Mouse (Mus musculus): ENCODE measurements around the gene Sele. TPM values are rescaled to one million over a fixed set of nuclear protein-coding genes. Genes with fewer than 3 reads are reported as not detected.
"Not testable (repeated sequence)": the region's sequence is repeated elsewhere in the genome, so short reads cannot be mapped to it uniquely, and the experiment has no call there.

The Sele gene
- total RNA-seq (2022) = 1 to 10 TPM in 1 of 4 experiments, under 1 TPM in 3; 0.33 to 1.1 (median 0.54) TPM

DNA sequence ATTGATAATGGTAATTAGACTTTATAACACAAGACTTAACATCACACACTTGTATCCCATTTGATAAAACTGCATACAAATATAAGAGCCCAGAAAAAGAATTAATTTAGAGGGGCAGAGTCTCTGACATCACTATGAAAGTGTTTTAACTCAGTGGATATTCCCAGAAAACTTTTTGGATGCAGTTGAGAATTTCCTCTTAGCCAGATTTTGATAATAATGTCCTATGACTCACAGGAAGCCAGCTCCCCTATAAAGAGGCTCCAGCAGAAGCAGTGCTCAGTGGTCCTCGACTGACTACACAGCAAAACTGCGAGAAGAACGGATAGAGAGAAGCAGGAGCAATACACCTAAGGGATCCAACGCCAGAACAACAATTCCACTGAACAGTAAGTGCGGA lies at the start of gene Sele:
Sele (plus strand) TSS at position 301 of the 400 bp plus-strand sequence.
- DNase-seq (ENCODE audit: low spot score) = no peak

DNA sequence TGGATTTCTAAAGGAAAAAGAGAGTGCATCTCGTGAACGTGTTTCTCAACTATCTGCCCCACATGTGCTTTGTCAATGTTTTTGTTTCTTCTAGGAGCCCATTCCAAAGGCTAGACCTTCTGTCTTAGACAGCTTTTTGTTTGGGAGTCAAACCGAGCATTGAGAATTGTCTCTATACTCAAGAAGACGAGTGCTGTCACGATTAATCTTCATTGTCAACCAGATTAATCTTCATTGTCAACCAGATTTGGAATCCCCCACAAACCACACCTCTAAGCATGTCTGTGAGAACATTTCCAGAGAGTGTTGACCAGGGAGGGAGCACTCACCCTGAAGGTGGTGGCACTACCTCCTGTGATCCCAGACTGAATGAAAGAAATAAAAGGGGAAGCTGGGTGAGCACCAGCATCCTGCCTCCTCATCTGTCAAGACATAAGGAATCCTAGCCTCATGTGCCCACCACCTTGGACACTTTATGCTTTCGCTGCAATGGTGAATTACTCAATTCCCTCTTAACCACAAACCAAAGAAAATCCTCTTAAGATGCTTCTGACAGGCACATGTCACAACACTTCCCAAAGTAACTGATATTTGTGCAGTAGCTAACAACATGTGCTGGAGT lies 46.1 kb upstream of the Sele start:
- no peak for DNase-seq (ENCODE audit: low spot score)

DNA sequence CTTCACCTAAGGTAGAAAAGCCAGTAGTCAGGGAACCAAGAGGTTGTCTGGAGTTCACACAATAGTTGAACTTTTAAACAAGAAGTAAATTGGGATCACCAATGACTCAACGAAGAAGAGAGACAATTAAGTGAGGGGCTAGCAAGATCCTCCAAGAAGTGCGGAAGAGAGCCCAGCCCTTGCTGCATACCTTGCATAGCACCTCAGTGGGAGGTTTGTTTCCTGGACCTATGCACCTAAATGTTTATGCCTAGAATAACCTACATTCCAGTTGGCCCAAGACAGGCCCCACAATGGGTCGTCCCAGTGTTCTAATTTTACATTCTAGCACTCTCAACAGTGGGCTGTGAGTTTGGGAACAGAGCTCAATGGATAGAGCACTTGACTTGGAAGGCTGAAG lies 43.7 kb upstream of the Sele start:
- no peak for DNase-seq (ENCODE audit: low spot score)

DNA sequence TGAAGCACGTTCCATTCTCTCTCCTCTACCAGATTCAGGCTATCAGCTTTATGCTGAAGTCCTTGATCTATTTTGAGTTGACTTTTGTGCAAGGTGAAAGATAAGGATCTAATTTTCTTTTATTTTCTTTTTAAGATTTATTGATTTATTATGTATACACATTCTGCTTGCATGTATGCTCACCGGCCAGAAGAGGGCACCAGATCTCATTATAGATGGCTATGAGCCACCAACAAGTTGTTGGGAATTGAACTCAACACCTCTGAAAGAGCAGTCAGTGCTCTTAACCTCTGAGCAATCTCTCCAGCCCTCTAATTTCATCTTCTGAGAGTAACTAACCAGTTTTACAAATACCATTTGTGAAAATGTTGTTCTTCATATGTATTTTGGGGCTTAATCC lies 38.8 kb upstream of the Sele start:
- DNase-seq (ENCODE audit: low spot score) = no peak

DNA sequence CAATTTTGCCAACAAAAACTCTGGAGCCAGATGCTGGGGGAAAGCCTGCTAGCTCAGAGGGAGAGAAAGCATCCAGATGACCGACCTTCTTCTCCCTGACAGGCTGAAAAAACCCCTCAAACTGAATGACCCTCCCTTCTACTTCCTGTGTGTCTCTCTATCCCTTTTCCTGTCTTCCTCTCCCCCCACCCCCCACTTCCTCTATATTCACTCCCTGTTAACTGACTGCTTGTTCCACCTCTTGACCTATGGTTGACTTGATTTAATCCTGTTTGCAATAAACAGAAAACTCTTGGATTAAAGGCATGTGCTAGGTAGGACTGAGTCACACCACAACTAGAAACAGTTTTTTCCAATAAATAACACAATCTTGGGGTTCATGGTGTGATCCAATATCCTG lies 33.4 kb upstream of the Sele start:
- DNase-seq (ENCODE audit: low spot score) = no peak

DNA sequence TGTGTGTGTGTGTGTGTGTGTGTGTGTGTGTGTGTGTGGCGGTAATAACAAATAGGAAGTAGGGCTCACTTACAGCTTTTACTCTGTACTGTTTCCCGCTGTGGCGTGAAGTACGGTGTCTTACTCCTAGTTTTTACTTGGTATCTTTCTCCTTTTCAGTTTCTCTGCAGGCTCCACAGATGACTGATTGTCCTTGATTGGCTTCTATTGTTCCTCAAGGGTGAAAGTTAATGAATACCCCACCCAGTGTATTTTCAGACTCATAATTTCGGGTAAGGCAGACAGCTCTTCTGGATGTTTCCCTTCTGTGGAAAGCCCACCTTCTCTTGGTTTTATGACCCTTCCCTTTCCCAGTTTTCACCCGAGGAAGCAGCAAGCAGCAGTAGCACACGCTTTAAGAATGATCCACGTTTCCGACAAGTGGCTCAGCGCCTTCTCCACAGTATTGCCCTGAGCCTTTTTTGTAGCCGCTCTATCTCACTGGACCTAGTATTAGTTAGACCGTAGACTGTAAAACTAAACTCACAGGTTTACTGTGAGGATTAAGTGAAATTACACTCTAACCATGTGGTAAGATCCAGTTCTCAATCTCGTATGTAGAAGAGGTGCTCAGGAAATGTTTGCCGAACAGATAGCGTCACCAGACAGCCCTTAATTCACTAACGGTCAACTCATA lies 29.7 kb upstream of the Sele start:
- DNase-seq (ENCODE audit: low spot score) = no peak

DNA sequence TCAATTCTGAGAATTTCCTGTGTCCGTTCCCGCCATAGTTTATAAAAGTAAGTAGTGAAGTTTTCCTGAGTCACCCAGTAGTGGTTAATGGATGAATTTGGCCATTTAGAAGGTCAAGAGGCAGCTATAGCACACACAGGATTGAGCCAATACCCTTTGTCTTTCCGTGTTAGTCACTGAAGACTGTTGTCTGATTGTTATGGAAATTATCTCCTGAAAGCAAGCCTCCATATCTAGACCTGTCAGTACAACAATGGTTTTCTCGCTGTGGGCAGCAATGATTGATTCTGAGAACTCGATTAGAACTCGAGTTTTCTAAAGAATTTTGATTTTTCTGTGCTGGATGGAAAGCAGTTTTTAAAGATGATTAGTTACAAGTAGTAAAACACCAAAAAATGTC lies 28.2 kb upstream of the Sele start:
- DNase-seq (ENCODE audit: low spot score) = no peak

DNA sequence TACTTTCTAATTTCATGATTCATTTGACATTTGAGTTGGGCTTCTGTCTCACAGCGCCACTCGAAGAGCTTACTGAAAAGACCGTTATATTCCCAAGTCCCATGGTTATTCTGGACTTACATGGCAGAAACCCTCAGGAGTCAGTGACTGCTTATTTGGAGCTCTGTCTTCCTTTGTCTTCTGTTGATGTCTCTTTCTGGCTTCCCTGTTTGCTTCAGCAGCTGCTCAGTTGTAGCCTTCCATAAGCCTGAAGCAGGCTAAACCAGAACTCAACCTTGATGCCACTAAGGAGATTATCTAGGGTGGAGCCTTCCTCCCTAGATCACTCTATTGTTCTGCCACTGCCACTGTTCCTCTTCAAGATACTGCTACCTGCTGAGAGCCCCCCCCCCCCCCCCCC lies 27.3 kb upstream of the Sele start:
- not testable (repeated sequence) for DNase-seq (ENCODE audit: low spot score)

DNA sequence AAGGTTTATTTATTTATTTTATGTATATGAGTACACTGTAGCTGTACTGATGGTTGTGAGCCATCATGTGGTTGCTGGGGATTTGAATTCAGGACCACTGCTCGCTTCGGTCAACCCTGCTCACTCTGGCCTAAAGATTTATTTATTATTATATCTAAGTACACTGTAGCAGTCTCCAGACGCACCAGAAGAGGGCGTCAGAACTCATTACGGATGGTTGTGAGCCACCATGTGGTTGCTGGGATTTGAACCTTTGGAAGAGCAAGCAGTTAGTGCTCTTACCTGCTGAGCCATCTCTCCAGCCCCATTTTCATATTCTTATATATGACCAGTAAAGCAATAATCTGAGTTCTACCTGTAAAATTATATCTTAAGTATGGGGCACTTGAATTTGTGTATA lies 25.9 kb upstream of the Sele start:
- not testable (repeated sequence) for DNase-seq (ENCODE audit: low spot score)

DNA sequence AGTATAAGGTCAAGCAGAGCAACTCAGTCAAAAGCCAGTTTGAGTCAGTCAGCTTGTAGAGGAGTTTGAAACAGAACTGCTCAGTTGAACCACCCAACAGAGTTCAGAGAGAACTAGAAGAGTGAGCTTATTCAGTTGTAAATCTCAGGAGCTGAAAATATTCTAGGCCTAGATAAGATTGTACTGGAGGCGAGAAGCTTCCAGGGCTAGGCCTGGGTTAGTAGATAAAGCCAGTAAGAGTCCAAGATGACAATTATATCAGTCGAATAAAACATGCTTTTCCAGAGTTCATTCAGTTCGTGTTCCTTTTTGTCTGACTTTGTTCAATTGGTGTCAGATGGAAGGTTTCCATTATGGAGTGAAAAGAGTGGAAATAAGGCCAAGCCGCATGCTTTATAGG lies 22.3 kb upstream of the Sele start:
- DNase-seq (ENCODE audit: low spot score) = no peak

DNA sequence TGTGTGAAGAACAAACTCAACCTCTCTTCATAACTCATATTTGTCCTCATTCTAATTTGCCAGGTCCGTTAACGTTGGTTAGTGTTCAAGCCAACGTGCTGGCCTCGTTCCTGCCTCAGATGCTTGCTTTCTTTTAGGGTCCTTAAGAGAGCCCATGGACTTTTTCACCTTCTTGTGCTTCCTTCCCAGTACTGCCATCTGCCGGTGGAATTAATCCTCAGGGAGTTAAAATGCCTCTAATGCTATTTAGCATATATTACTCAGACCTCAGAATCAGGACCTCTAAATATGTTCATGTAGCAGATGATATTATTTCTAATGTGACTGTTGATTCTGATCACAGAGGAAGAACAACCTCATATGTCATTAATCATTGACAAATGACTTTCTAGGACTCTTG lies 20.6 kb upstream of the Sele start:
- no peak for DNase-seq (ENCODE audit: low spot score)

DNA sequence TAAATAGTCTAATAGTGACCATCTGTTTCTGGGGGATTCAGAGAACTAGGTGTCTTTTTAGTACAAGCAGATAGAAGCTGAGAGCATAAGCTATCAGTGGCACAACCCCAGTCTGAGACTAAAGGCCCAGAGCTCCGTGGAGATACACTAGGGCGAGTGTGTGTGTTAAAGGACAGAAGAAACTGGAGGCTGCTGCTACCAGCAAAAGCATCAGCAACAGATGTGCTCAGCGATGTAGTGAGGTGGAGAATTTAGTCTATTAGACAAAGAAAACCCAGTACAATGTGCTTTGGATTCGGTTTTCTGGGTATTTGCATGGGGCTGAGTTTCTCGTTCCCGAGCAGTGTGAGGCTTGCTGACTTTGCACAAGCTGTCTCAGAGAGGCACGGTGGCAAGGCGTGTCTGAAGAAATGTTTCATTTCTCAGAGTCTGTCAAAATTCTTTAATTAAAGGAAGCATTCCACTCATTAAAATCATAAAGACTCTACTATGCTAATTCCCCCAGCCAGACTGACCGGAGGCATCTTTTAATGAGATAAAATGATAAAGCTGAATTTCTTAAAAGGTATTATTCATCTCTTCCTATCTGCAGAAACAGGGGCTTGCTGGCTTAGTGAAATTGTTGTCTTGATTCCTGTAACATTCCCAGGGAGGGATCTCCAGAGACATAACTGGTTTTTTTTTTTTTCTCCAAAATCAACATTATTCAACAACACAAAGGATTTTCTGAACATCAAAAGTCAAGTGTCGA lies 7.5 kb upstream of the Sele start:
- no peak for DNase-seq (ENCODE audit: low spot score)

DNA sequence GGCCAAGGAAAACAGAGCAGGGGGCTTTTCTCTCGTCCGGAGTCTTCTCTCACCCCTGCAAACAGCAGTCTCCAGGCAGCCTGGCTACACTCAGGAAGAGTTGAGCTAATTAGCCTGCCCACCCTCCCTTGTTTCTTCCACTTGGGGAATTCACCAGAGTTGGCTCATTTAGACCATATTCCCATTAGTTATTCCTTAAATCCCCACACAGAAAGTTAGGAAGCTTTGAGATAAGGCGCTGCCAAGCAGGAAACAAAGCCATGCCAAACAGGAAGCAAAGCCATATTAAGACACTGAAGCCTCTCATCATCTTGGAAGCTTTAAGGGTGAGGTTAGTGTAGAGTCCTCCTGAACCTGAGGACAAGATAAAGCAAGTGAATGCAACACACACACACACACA lies 4.5 kb upstream of the Sele start:
- peak; percentile 61 for DNase-seq (ENCODE audit: low spot score)

DNA sequence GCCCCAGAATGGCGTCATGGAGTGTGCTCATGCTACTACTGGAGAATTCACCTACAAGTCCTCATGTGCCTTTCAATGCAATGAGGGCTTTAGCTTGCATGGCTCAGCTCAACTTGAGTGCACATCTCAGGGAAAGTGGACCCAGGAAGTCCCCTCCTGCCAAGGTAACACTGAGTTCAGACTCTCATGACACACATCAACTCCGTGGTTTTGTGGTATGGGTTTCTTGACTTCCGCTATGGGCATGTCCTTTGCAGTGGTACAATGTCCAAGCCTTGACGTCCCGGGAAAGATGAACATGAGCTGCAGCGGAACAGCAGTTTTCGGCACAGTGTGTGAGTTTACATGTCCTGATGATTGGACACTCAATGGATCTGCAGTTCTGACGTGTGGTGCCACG lies 5.5 kb downstream of the Sele start:
- DNase-seq (ENCODE audit: low spot score) = no peak

DNA sequence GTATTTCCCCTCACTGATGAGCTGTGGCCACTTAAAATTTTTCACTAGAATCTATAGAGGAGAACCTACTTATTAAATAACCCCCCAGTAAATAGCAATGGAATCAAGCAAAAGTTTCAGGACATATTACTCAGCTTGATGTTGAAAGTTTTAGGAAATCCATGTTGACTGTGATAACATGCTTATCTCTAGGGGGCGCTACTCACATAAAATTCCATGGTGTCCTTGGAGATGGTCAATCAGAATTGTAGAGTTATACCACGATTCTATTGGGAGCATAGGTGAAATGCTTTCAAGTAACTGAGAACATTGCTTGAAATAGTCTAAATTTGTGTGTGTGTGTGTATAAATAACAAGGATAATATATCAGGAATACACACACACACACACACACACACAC lies 6.8 kb downstream of the Sele start:
- DNase-seq (ENCODE audit: low spot score) = no peak

DNA sequence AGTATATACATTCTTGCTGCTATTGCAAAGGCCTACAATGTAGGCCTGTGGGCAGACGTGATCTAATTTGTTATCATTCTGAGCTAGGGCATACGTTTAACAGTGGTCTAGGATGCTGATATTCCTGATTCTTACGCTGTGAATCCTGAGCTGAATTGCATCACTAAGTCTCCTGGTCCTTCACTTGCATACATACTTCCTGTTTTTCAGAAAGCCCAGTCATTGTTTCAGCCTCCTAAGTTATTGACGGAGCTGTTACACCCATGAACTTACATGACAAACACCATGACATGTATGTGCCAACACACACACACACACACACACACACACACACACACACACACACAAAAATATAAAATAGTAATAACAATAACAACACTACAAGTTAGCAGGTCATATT lies 12.0 kb downstream of the Sele start:
- no peak for DNase-seq (ENCODE audit: low spot score)

DNA sequence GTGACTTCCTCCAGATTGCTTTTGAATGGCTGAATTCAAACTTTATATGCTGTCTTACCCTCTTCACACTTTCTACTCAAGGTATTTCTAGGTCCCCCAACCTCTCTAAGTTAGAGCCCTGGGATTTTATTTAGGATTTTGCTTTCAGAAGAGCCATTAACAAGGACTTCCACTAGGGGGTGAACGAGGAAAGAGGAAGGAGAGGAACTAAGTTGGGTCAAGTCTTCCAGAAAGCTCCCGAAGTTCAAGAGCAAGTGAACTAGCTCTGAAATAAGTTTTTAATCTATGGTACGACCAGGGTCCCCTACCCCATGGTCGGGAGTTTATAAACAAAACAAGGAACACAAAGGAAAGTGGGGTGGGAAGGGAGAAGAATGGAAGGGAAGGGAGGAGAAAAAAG lies 13.2 kb downstream of the Sele start:
- DNase-seq (ENCODE audit: low spot score) = peak; percentile 11

DNA sequence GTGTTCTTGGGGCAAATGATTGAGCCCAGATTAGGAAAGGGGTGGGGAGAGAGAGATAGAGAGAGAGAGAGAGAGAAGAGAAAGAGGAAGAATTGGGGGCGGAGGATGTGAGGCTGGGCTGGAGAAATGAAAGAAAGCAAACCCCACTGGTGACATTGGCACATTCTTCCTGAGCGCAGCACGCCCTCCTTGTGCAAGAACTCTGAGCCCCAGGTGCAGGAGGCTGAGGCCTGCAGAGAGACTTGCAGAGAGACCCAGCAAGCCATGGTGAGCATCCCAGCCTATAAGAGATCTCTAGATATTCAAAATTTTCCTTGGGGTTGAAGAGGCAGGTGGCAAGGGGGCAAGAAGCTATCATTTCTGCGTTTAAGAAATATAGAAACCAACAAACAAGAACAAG lies 13.9 kb downstream of the Sele start, which contains the start of gene Sell:
Sell (plus strand) TSS at position 58 of the 400 bp plus-strand sequence.
- no peak for DNase-seq (ENCODE audit: low spot score)

DNA sequence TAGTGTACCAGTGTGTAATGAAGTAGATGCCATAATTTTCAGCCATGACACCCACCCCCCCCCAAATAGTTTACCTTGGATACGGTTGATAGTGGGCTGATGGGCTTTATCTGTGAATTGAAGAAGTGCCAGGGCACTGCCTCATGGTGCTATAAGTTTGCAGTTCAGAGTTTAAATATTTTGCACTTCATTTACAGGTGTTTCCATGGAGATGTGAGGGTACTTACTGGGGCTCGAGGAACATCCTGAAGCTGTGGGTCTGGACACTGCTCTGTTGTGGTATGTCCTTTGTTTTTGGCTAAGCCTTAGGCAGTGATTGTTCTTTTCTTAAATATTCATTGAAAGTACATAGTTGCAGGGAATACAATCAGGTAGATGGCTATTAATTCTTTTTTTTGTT lies 14.8 kb downstream of the Sele start:
- DNase-seq (ENCODE audit: low spot score) = no peak

DNA sequence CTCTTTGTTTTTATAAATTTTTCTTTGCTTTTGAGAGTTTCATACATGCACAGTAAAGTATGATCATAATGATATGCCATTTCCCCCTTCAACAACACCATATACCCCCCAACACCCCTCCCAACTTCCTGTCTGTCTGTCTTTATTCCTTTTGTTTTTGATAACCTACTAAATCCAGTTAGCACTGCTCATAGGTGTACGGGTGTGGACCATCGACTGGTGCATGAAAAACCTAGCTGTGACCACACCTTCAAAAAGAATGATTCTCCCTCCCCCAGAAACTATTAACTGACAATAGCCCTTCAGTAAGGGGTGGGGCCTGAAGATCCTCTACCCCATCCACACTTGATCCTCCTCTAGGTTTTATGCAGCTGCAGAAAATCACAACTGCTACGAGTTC lies 15.7 kb downstream of the Sele start:
- no peak for DNase-seq (ENCODE audit: low spot score)

DNA sequence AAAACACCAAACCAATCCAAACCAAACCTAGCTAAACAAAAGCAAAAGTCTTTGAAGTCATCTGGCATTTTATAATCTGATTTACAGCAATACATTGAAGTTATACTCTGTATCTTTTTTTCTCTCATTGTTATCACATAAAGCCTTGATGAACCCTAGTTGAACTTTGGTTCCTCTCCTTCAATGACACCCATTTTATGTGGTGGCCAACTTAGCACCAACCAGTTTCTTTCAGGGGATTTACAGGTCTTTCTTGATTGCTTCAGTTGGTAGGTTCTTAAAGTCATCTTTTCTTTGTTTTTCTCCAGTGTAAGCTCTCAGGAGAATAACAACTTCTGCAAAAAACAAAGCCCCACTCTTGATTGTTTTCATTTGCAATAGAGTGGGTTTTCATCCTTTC lies 21.2 kb downstream of the Sele start:
- no peak for DNase-seq (ENCODE audit: low spot score)

DNA sequence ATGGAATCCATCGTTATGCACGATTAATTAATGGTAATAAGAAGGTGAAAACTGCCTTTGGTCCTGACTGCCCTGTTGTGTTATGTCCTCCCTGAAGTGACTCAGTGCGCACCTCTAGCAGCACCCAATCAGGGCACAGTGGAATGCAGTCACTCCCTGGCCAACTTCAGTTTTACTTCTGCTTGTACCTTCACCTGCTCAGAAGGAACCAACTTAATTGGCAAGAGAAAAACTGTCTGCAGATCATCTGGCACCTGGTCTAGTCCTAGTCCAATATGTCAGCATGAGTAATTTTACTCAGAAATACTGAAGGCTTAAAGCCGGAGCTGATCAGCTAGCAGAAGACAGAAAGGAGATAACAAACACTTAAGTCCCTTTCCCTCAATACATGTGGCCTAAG lies 22.4 kb downstream of the Sele start:
- no peak for DNase-seq (ENCODE audit: low spot score)

DNA sequence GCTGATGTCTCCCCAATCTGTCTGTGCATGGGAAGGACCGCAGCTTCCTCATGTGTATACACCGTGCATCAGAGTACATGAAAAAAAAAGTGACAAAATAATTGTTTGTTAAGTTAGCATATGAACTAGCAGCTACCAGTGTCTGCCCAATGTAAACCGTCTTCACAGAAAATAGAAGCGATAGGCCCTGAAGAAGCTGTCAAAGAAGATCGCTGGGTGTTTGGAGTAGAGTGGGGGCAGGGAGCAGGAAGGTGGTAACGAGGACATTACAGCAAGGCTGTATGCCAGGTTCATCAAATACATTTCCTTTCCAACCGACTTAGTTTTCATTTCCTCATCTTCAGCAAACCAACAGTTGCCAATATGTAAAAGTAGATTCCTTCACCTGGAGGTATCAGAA lies 23.1 kb downstream of the Sele start:
- no peak for DNase-seq (ENCODE audit: low spot score)
